Mouse (Mus musculus) forebrain, postnatal 0 days (tissue): Measurements from ENCODE around the gene Emd. TPM values are rescaled to one million over a fixed set of nuclear protein-coding genes. Genes with fewer than 3 reads are reported as not detected.

Source experiments
- ATAC-seq: fragments of 200-750 bp; cut with Nextera tagmentation; 2 replicates; pipeline ENCODE4 v1.8.0; 2017; ENCODE audit warnings: mild to moderate bottlenecking, moderate library complexity
- DNase-seq: peaks from one replicate; pipeline ENCODE4 v3.0.0-alpha.2; 2015
- H3K27ac ChIP-seq: fragments of 300-500 bp; sonication (generic); 2 replicates; pipeline ENCODE4 v1.5.1; 2014; ENCODE audit warnings: low read depth, mild to moderate bottlenecking, antibody characterized with exemption, low read length, moderate library complexity, mixed read lengths
- H3K27me3 ChIP-seq: fragments of 300-500 bp; sonication (generic); 2 replicates; pipeline ENCODE4 v1.6.1; 2014; ENCODE audit warnings: mild to moderate bottlenecking, low read length, mixed read lengths; ENCODE audit not compliant: insufficient read depth
- H3K36me3 ChIP-seq: fragments of 300-500 bp; sonication (generic); 2 replicates; pipeline ENCODE4 v1.6.1; 2014; ENCODE audit warnings: mild to moderate bottlenecking, moderate library complexity; ENCODE audit not compliant: insufficient read depth
- H3K4me1 ChIP-seq: fragments of 300-500 bp; sonication (generic); 2 replicates; pipeline ENCODE4 v1.6.1; 2014; ENCODE audit warnings: antibody characterized with exemption; ENCODE audit not compliant: insufficient read depth
- H3K4me2 ChIP-seq: fragments of 300-500 bp; sonication (generic); 2 replicates; pipeline ENCODE4 v1.6.1; 2014; ENCODE audit warnings: low read depth, mild to moderate bottlenecking, moderate library complexity
- H3K4me3 ChIP-seq: fragments of 300-500 bp; sonication (generic); 2 replicates; pipeline ENCODE4 v1.5.1; 2014; ENCODE audit warnings: low read depth, low read length, mixed read lengths
- H3K9ac ChIP-seq: fragments of 300-500 bp; sonication (generic); 2 replicates; pipeline ENCODE4 v1.6.1; 2014; ENCODE audit warnings: mild to moderate bottlenecking
- H3K9me3 ChIP-seq: fragments of 300-500 bp; sonication (generic); 2 replicates; pipeline ENCODE4 v1.6.1; 2016; ENCODE audit warnings: low read length
- CTCF ChIP-seq: sonication (generic); IDR thresholded peaks from 2 replicates; pipeline ENCODE4 v1.5.1; 2016; ENCODE audit warnings: antibody characterized with exemption, control low read depth, low read depth
- WGBS: fragments of 180-500 bp; shearing (Covaris S2); extraction: QIAGEN DNeasy Blood & Tissue Kit; methylation state at CpG from one replicate; pipeline ENCODE4 v1.1.7; 2014; 5-methylcytosine and 5-hydroxymethylcytosine counted together
- microRNA-seq, 2 experiments: library from miRNA; unstranded; fragments of <30 nt; microRNA quantifications; one replicate each; pipeline ENCODE4; 2016
- polyA plus RNA-seq: library from polyadenylated mRNA; unstranded; fragments of >200 nt; fragmentation: Nextera tagmentation; extraction: Ambion mirVana; gene quantifications from 2 replicates; pipeline ENCODE4 v1.2.1, GENCODE M21; 2015
- total RNA-seq: library from RNA; depleted of rRNA; stranded (reverse); fragments of >200 nt; gene quantifications from 2 replicates; pipeline ENCODE4 v1.2.3, GENCODE M21; 2014; rRNA removed

The Emd gene
- total and polyA plus RNA-seq, 2 experiments from 2014 or later: 16.9 to 51.6 TPM

DNA sequence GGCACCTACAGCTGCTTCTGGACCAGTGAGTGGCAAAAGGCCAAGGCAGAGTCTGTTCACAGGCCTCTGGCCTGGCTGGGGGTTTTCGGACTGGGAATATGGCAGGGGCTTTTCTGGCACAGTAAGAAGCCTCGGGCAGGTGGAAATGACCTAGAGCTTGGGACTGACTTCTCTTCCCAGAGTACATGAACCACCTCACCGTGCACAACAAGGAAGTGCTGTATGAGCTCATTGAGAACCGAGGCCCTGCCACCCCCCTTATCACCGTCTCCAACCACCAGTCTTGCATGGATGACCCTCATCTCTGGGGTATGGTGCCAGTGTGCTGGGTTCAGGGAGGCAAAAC is 28.6 kb downstream of the Emd start:
- WGBS: 37% methylated on average over 5 of the region's 5 CpGs
- Histone ChIP-seq H3K4me3 (peak overlapping the region; percentile 52), H3K27me3 (no peaks in the 10 kb centered on the region), H3K9ac (peak overlapping the region; percentile 75), H3K36me3 (no peaks in the 10 kb centered on the region), H3K27ac (peak overlapping the region; percentile 89), H3K4me2 (peak overlapping the region; percentile 62), H3K9me3 (no peaks in the 10 kb centered on the region), H3K4me1 (no peaks in the 10 kb centered on the region)
- ATAC-seq (peak; percentile 25), DNase-seq (no peak)
- TF ChIP-seq CTCF: no peak

DNA sequence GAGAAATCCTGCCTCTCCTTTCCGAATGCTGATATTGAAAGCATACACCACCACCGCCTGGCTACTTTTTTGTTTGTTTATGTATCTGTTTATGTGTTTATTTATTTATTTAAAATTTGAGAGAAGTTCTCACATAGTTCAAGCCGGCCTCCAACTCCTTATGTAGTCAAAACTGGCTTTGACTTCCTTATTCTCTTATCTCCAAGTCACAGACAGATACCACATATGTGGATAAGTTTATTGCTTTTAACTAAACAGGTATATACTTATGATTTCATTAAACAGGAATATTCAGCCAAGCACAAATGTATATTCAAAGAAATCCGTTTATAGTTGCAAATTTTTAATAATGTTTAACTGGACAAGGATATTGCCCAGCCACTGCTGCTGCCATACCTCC is 38.9 kb downstream of the Emd start:
- Histone ChIP-seq H3K4me3 (no peak overlapping the region), H3K36me3 (no peaks in the 10 kb centered on the region), H3K9ac (no peak overlapping the region), H3K27me3 (no peaks in the 10 kb centered on the region), H3K4me2 (no peak overlapping the region), H3K4me1 (no peaks in the 10 kb centered on the region), H3K9me3 (no peaks in the 10 kb centered on the region), H3K27ac (no peak overlapping the region)
- ATAC-seq (no peak), DNase-seq (no peak)
- TF ChIP-seq CTCF: no peak
- WGBS: 74% methylated on average over 4 of the region's 4 CpGs

- peak within 1 kb of the TSS; percentile 53 for H3K4me3 ChIP-seq
- H3K4me1 ChIP-seq: no peaks in the 10 kb centered on the region
- 30% methylated on average over 37 of the region's 37 CpGs for WGBS
- DNase-seq (peak; percentile 94), ATAC-seq (peak; percentile 99)
- TF ChIP-seq CTCF: no peak
- peaks cover 9% of the 10 kb centered on the region for H3K36me3 ChIP-seq
- H3K9ac ChIP-seq: peak within 1 kb of the TSS; percentile 69
- H3K4me2 ChIP-seq: peak within 1 kb of the TSS; percentile 56
- H3K9me3 ChIP-seq: no peaks in the 10 kb centered on the region
- H3K27me3 ChIP-seq: no peaks in the 10 kb centered on the region
- peak within 1 kb of the TSS; percentile 90 for H3K27ac ChIP-seq
Observed at GRCm38 (mm10) chrX:74296538-74297448, 42.3 kb downstream of the Emd start, which contains the start of gene Atp6ap1. Gene Atp6ap1 (plus strand): TSS chrX:74297097.

- Histone ChIP-seq H3K27me3 (no peaks in the 10 kb centered on the region), H3K4me1 (no peaks in the 10 kb centered on the region), H3K36me3 (peaks cover 14% of the 10 kb centered on the region), H3K4me3 (no peak overlapping the region), H3K9me3 (no peaks in the 10 kb centered on the region), H3K27ac (no peak overlapping the region), H3K4me2 (no peak overlapping the region), H3K9ac (no peak overlapping the region)
- ATAC-seq (no peak), DNase-seq (no peak)
- 96% methylated on average over 1 of the region's 1 CpGs for WGBS
- no peak for TF ChIP-seq CTCF
Observed at GRCm38 (mm10) chrX:74298348-74298747, 43.9 kb downstream of the Emd start.

- H3K4me3 ChIP-seq: no peak overlapping the region
- H3K4me1 ChIP-seq: no peaks in the 10 kb centered on the region
- peaks cover 14% of the 10 kb centered on the region for H3K36me3 ChIP-seq
- no peak overlapping the region for H3K9ac ChIP-seq
- no peak for DNase-seq
- 86% methylated on average over 3 of the region's 3 CpGs for WGBS
- H3K27ac ChIP-seq: no peak overlapping the region
- ATAC-seq: no peak
- no peak overlapping the region for H3K4me2 ChIP-seq
- no peak for TF ChIP-seq CTCF
- no peaks in the 10 kb centered on the region for H3K27me3 ChIP-seq
- H3K9me3 ChIP-seq: no peaks in the 10 kb centered on the region
Observed at GRCm38 (mm10) chrX:74299721-74300120, 45.2 kb downstream of the Emd start.

GRCm38 (mm10) chrX:74304867-74305700 is 50.6 kb downstream of the Emd start, which contains the start of gene Gdi1:
Gene Gdi1 (plus strand): TSS chrX:74304998.
- peak; percentile 40 for TF ChIP-seq CTCF
- Histone ChIP-seq H3K27me3 (no peaks in the 10 kb centered on the region), H3K4me2 (peak within 1 kb of the TSS; percentile 56), H3K36me3 (peaks cover 26% of the 10 kb centered on the region), H3K9ac (peak within 1 kb of the TSS; percentile 71), H3K4me3 (peak within 1 kb of the TSS; percentile 54), H3K9me3 (no peaks in the 10 kb centered on the region), H3K27ac (peak within 1 kb of the TSS; percentile 97), H3K4me1 (peaks cover 9% of the 10 kb centered on the region; the same call in 1 of the 2 replicates)
- 25% methylated on average over 41 of the region's 41 CpGs for WGBS
- peak; percentile 91 for DNase-seq
- ATAC-seq: peak; percentile 91

Small RNA genes within 50 kb of the gene (microRNA-seq; reads per million reads assigned to microRNA genes)
- 0 reads per million in 2 experiments for gene Mir7091

Other genes with a start within 250 kb of the Emd start
- 41.9 and 63.7 TPM in 2 replicates for gene Irak1, start 230.8 kb upstream of the Emd start, total RNA-seq
- gene Irak1, start 230.8 kb upstream of the Emd start, polyA plus RNA-seq: 21.0 and 28.0 TPM in 2 replicates
- not detected in 2 replicates for gene Opn1mw, start 127.2 kb upstream of the Emd start, total RNA-seq
- gene Opn1mw, start 127.2 kb upstream of the Emd start, polyA plus RNA-seq: not detected in 2 replicates
- gene Mecp2, start 119.3 kb upstream of the Emd start, total RNA-seq: 56.7 and 80.9 TPM in 2 replicates
- 11.4 and 12.4 TPM in 2 replicates for gene Mecp2, start 119.3 kb upstream of the Emd start, polyA plus RNA-seq
- gene Tex28, start 86.8 kb upstream of the Emd start, total RNA-seq: not detected in 2 replicates
- gene Tex28, start 86.8 kb upstream of the Emd start, polyA plus RNA-seq: not detected in 2 replicates
- not detected in 2 replicates for gene Tktl1, start 77.4 kb upstream of the Emd start, total RNA-seq
- gene Tktl1, start 77.4 kb upstream of the Emd start, polyA plus RNA-seq: 0.06 TPM in 1 of 2 replicates, not detected in the other
- gene Flna, start 4.9 kb upstream of the Emd start, total RNA-seq: 327 and 336 TPM in 2 replicates
- 35.5 and 45.1 TPM in 2 replicates for gene Flna, start 4.9 kb upstream of the Emd start, polyA plus RNA-seq
- 2,018 and 2,171 TPM in 2 replicates for gene Rpl10, start 16.1 kb downstream of the Emd start, total RNA-seq
- 467 and 512 TPM in 2 replicates for gene Rpl10, start 16.1 kb downstream of the Emd start, polyA plus RNA-seq
- gene Taz, start 27.2 kb downstream of the Emd start, total RNA-seq: 54.5 and 80.6 TPM in 2 replicates
- 45.7 and 58.1 TPM in 2 replicates for gene Taz, start 27.2 kb downstream of the Emd start, polyA plus RNA-seq
- gene Dnase1l1, start 27.6 kb downstream of the Emd start, total RNA-seq: 1.3 and 2.2 TPM in 2 replicates
- 3.1 and 3.4 TPM in 2 replicates for gene Dnase1l1, start 27.6 kb downstream of the Emd start, polyA plus RNA-seq
- 215 and 250 TPM in 2 replicates for gene Atp6ap1, start 42.4 kb downstream of the Emd start, total RNA-seq
- gene Atp6ap1, start 42.4 kb downstream of the Emd start, polyA plus RNA-seq: 260 and 318 TPM in 2 replicates
- gene Gdi1, start 50.3 kb downstream of the Emd start, total RNA-seq: 457 and 498 TPM in 2 replicates
- gene Gdi1, start 50.3 kb downstream of the Emd start, polyA plus RNA-seq: 761 and 979 TPM in 2 replicates
- 16.2 and 16.8 TPM in 2 replicates for gene Fam50a, start 58.3 kb downstream of the Emd start, total RNA-seq
- gene Fam50a, start 58.3 kb downstream of the Emd start, polyA plus RNA-seq: 49.6 and 64.3 TPM in 2 replicates
- gene Plxna3, start 74.4 kb downstream of the Emd start, total RNA-seq: 109 and 143 TPM in 2 replicates
- gene Plxna3, start 74.4 kb downstream of the Emd start, polyA plus RNA-seq: 17.7 and 22.9 TPM in 2 replicates
- gene Lage3, start 98.9 kb downstream of the Emd start, total RNA-seq: 62.5 and 67.3 TPM in 2 replicates
- 68.7 and 80.4 TPM in 2 replicates for gene Lage3, start 98.9 kb downstream of the Emd start, polyA plus RNA-seq
- gene Ubl4a, start 118.5 kb downstream of the Emd start, total RNA-seq: 39.5 and 47.0 TPM in 2 replicates
- gene Ubl4a, start 118.5 kb downstream of the Emd start, polyA plus RNA-seq: 73.9 and 77.4 TPM in 2 replicates
- 6.5 and 6.6 TPM in 2 replicates for gene Slc10a3, start 118.7 kb downstream of the Emd start, total RNA-seq
- gene Slc10a3, start 118.7 kb downstream of the Emd start, polyA plus RNA-seq: 4.6 and 4.8 TPM in 2 replicates
- 24.5 and 33.6 TPM in 2 replicates for gene Fam3a, start 138.6 kb downstream of the Emd start, total RNA-seq
- gene Fam3a, start 138.6 kb downstream of the Emd start, polyA plus RNA-seq: 28.9 and 31.6 TPM in 2 replicates
- gene Ikbkg, start 138.6 kb downstream of the Emd start, total RNA-seq: 30.6 and 41.4 TPM in 2 replicates
- 11.0 and 13.7 TPM in 2 replicates for gene Ikbkg, start 138.6 kb downstream of the Emd start, polyA plus RNA-seq
- 47.6 and 50.5 TPM in 2 replicates for gene G6pdx, start 174.5 kb downstream of the Emd start, total RNA-seq
- gene G6pdx, start 174.5 kb downstream of the Emd start, polyA plus RNA-seq: 45.1 and 48.8 TPM in 2 replicates
- gene Gm6880, start 226.7 kb downstream of the Emd start, total RNA-seq: 0.38 TPM in 1 of 2 replicates, not detected in the other
- gene Gm6880, start 226.7 kb downstream of the Emd start, polyA plus RNA-seq: not detected in 2 replicates